Mouse (Mus musculus) neutrophil, adult 59 days (primary cell): ENCODE results near the gene Pik3r6. TPM values are rescaled to one million over a fixed set of nuclear protein-coding genes. Genes with fewer than 3 reads are reported as not detected.

Experiments used
- total RNA-seq, 2 experiments: library from RNA; stranded (reverse); gene quantifications; 1 replicate in 1 of 2; 2 replicates in 1 of 2; pipeline ENCODE4 v1.2.4; 2023

Pik3r6 gene
- 10 to 100 TPM; 58.0 to 67.0 TPM for total RNA-seq

GRCm38 (mm10) chr11:68502902-68503629 is at the start of gene Pik3r6:
Gene Pik3r6, plus strand, starts transcription at chr11:68503019.

GRCm38 (mm10) chr11:68555918-68556584 is 53.2 kb downstream of the Pik3r6 start, which contains the start of gene Mfsd6l:
Gene Mfsd6l, plus strand, starts transcription at chr11:68556186.

DNA sequence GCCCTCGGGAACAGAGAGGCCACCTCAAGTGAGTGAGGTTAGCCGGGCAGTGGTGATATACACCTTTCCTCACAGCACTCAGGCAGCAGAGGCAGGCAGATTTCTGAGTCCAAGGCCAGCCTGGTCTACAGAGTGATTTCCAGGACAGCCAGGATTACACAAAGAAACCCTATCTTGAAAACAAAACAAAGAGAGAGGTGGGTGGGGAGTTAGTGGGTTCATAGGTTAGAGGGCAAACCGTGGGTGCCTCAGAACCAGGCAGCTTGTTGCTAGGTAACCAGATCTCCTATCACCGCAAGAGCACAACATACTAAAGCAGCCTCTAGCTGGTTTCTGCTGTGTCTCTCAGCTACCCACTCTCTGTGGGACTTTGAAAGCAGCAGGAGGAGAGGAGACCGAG is 83.9 kb downstream of the Pik3r6 start, which contains the start of gene Ccdc42:
Gene Ccdc42, plus strand, starts transcription at position 301 of the 400 bp plus-strand sequence.

Other genes starting within 250 kb of the Pik3r6 start
- under 1 TPM in 1 of 2 experiments, not detected in 1; 0.27 TPM for gene Ntn1, start 102.2 kb upstream of the Pik3r6 start, total RNA-seq
- 10 to 100 TPM; 89.1 to 99.7 TPM for gene Pik3r5, start 70.9 kb upstream of the Pik3r6 start, total RNA-seq
- 1 to 10 TPM; 3.2 to 3.6 TPM for gene Mfsd6l, start 53.2 kb downstream of the Pik3r6 start, total RNA-seq
- gene Ccdc42, start 84.0 kb downstream of the Pik3r6 start, total RNA-seq: not detected
- gene Myh10, start 188.5 kb downstream of the Pik3r6 start, total RNA-seq: 1 to 10 TPM; 3.1 to 8.5 TPM